Mouse (Mus musculus): ENCODE data around the gene Cep44. TPM values are rescaled to one million over a fixed set of nuclear protein-coding genes. Genes with fewer than 3 reads are reported as not detected.

Cep44 gene
- polyA plus RNA-seq, 1 experiment from 2014 or later = 41.8 TPM

GRCm38 (mm10) chr8:56547866-56548265 lies 3.0 kb downstream of the Cep44 start:
- 95% methylated on average over 2 of the region's 2 CpGs for WGBS

GRCm38 (mm10) chr8:56540706-56541105 lies 10.1 kb downstream of the Cep44 start:
- H3K27me3 ChIP-seq = no peaks in the 10 kb centered on the region
- no peaks in the 10 kb centered on the region for H3K9me3 ChIP-seq
- H3K9ac ChIP-seq = no peak overlapping the region
- ATAC-seq (ENCODE audit: insufficient number of reproducible peaks, insufficient read depth, low FRiP score, low TSS enrichment) = no peak
- no peaks in the 10 kb centered on the region for H3K4me1 ChIP-seq
- H3K36me3 ChIP-seq = peaks cover 40% of the 10 kb centered on the region
- WGBS = 87% methylated on average over 7 of the region's 7 CpGs
- no peak overlapping the region for H3K4me3 ChIP-seq
- H3K27ac ChIP-seq = no peak overlapping the region
- no peak overlapping the region for H3K4me2 ChIP-seq (replicated peaks)

More at GRCm38 (mm10) chr8:56547866-56548265, 3.0 kb downstream of the Cep44 start:
- Histone ChIP-seq H3K4me3 (no peak overlapping the region), H3K27me3 (no peaks in the 10 kb centered on the region), H3K36me3 (peaks cover 11% of the 10 kb centered on the region; the same call in 1 of the 2 replicates), H3K4me1 (peaks cover 8% of the 10 kb centered on the region; the same call in 1 of the 2 replicates), H3K9ac (no peak overlapping the region), H3K4me2 (replicated peaks) (no peak overlapping the region), H3K9me3 (no peaks in the 10 kb centered on the region), H3K27ac (no peak overlapping the region)
- ATAC-seq (ENCODE audit: insufficient number of reproducible peaks, insufficient read depth, low FRiP score, low TSS enrichment) = no peak

GRCm38 (mm10) chr8:56530359-56530758 lies 20.5 kb downstream of the Cep44 start:
- 7% methylated on average over 3 of the region's 3 CpGs for WGBS
- H3K4me2 ChIP-seq (replicated peaks) = no peak overlapping the region
- 0 out of 2 replicates have a peak, but pooled peaks cover 14% of the 10 kb centered on the region for H3K36me3 ChIP-seq
- no peak overlapping the region for H3K27ac ChIP-seq
- H3K9me3 ChIP-seq = no peaks in the 10 kb centered on the region
- H3K27me3 ChIP-seq = no peaks in the 10 kb centered on the region
- no peak overlapping the region for H3K9ac ChIP-seq
- no peak for ATAC-seq (ENCODE audit: insufficient number of reproducible peaks, insufficient read depth, low FRiP score, low TSS enrichment)
- no peaks in the 10 kb centered on the region for H3K4me1 ChIP-seq
- no peak overlapping the region for H3K4me3 ChIP-seq

GRCm38 (mm10) chr8:56528869-56529268 lies 22.0 kb downstream of the Cep44 start:
- Histone ChIP-seq H3K9ac (no peak overlapping the region), H3K4me2 (replicated peaks) (no peak overlapping the region), H3K27ac (no peak overlapping the region), H3K4me3 (no peak overlapping the region), H3K4me1 (no peaks in the 10 kb centered on the region), H3K9me3 (no peaks in the 10 kb centered on the region), H3K36me3 (0 out of 2 replicates have a peak, but pooled peaks cover 14% of the 10 kb centered on the region), H3K27me3 (no peaks in the 10 kb centered on the region)
- ATAC-seq (ENCODE audit: insufficient number of reproducible peaks, insufficient read depth, low FRiP score, low TSS enrichment) = no peak
- WGBS = 56% methylated on average over 6 of the region's 6 CpGs

GRCm38 (mm10) chr8:56521051-56521450 lies 29.8 kb downstream of the Cep44 start:
- no peaks in the 10 kb centered on the region for H3K9me3 ChIP-seq
- no peaks in the 10 kb centered on the region for H3K36me3 ChIP-seq
- no peak overlapping the region for H3K27ac ChIP-seq
- H3K9ac ChIP-seq = no peak overlapping the region
- H3K4me2 ChIP-seq (replicated peaks) = no peak overlapping the region
- 80% methylated on average over 4 of the region's 4 CpGs for WGBS
- no peaks in the 10 kb centered on the region for H3K4me1 ChIP-seq
- H3K27me3 ChIP-seq = no peaks in the 10 kb centered on the region
- no peak overlapping the region for H3K4me3 ChIP-seq
- ATAC-seq (ENCODE audit: insufficient number of reproducible peaks, insufficient read depth, low FRiP score, low TSS enrichment) = no peak

GRCm38 (mm10) chr8:56520249-56520648 lies 30.6 kb downstream of the Cep44 start:
- 71% methylated on average over 2 of the region's 2 CpGs for WGBS
- no peak; the same call in 1 of the 2 replicates for ATAC-seq (ENCODE audit: insufficient number of reproducible peaks, insufficient read depth, low FRiP score, low TSS enrichment)
- no peak overlapping the region for H3K4me2 ChIP-seq (replicated peaks)

GRCm38 (mm10) chr8:56518848-56519247 lies 32.0 kb downstream of the Cep44 start:
- no peak overlapping the region for H3K4me2 ChIP-seq (replicated peaks)
- no peak overlapping the region for H3K4me3 ChIP-seq
- H3K4me1 ChIP-seq = no peaks in the 10 kb centered on the region
- no peaks in the 10 kb centered on the region for H3K9me3 ChIP-seq
- H3K36me3 ChIP-seq = no peaks in the 10 kb centered on the region
- no peak overlapping the region for H3K9ac ChIP-seq
- no peaks in the 10 kb centered on the region for H3K27me3 ChIP-seq
- no peak overlapping the region for H3K27ac ChIP-seq
- 77% methylated on average over 6 of the region's 6 CpGs for WGBS
- ATAC-seq (ENCODE audit: insufficient number of reproducible peaks, insufficient read depth, low FRiP score, low TSS enrichment) = no peak

More at GRCm38 (mm10) chr8:56520249-56520648, 30.6 kb downstream of the Cep44 start:
- Histone ChIP-seq H3K4me1 (no peaks in the 10 kb centered on the region), H3K4me3 (no peak overlapping the region), H3K36me3 (no peaks in the 10 kb centered on the region), H3K9ac (no peak overlapping the region), H3K27ac (no peak overlapping the region), H3K9me3 (no peaks in the 10 kb centered on the region), H3K27me3 (no peaks in the 10 kb centered on the region)

GRCm38 (mm10) chr8:56508952-56509479 lies 41.8 kb downstream of the Cep44 start:
- Histone ChIP-seq H3K4me3 (no peak overlapping the region), H3K4me1 (no peaks in the 10 kb centered on the region), H3K4me2 (replicated peaks) (no peak overlapping the region), H3K27ac (no peak overlapping the region), H3K27me3 (no peaks in the 10 kb centered on the region), H3K9ac (no peak overlapping the region), H3K36me3 (no peaks in the 10 kb centered on the region), H3K9me3 (no peaks in the 10 kb centered on the region)
- 73% methylated on average over 4 of the region's 4 CpGs for WGBS
- no peak for ATAC-seq (ENCODE audit: insufficient number of reproducible peaks, insufficient read depth, low FRiP score, low TSS enrichment)

GRCm38 (mm10) chr8:56508318-56508951 lies 42.4 kb downstream of the Cep44 start:
- Histone ChIP-seq H3K4me3 (no peak overlapping the region), H3K9ac (no peak overlapping the region), H3K27ac (no peak overlapping the region), H3K36me3 (no peaks in the 10 kb centered on the region), H3K9me3 (no peaks in the 10 kb centered on the region), H3K4me2 (replicated peaks) (no peak overlapping the region), H3K27me3 (no peaks in the 10 kb centered on the region), H3K4me1 (no peaks in the 10 kb centered on the region)
- WGBS = 76% methylated on average over 3 of the region's 3 CpGs
- ATAC-seq (ENCODE audit: insufficient number of reproducible peaks, insufficient read depth, low FRiP score, low TSS enrichment) = no peak

- no peak for ATAC-seq (ENCODE audit: insufficient number of reproducible peaks, insufficient read depth, low FRiP score, low TSS enrichment)
- H3K4me1 ChIP-seq = no peaks in the 10 kb centered on the region
- H3K9me3 ChIP-seq = no peaks in the 10 kb centered on the region
- no peak overlapping the region for H3K4me2 ChIP-seq (replicated peaks)
- no peak overlapping the region for H3K27ac ChIP-seq
- H3K27me3 ChIP-seq = no peaks in the 10 kb centered on the region
- no peak overlapping the region for H3K9ac ChIP-seq
- no peak overlapping the region for H3K4me3 ChIP-seq
- H3K36me3 ChIP-seq = no peaks in the 10 kb centered on the region
Observed at GRCm38 (mm10) chr8:56501911-56502310, 48.9 kb downstream of the Cep44 start.

GRCm38 (mm10) chr8:56489496-56489895 lies 61.4 kb downstream of the Cep44 start:
- Histone ChIP-seq H3K4me1 (no peaks in the 10 kb centered on the region), H3K27me3 (no peaks in the 10 kb centered on the region), H3K9me3 (no peaks in the 10 kb centered on the region), H3K4me3 (no peak overlapping the region), H3K4me2 (replicated peaks) (no peak overlapping the region), H3K27ac (no peak overlapping the region), H3K9ac (no peak overlapping the region), H3K36me3 (no peaks in the 10 kb centered on the region)
- WGBS = 48% methylated on average over 2 of the region's 2 CpGs
- ATAC-seq (ENCODE audit: insufficient number of reproducible peaks, insufficient read depth, low FRiP score, low TSS enrichment) = no peak

- Histone ChIP-seq H3K9ac (no peak overlapping the region), H3K36me3 (no peaks in the 10 kb centered on the region), H3K4me1 (no peaks in the 10 kb centered on the region), H3K27me3 (no peaks in the 10 kb centered on the region), H3K4me3 (no peak overlapping the region), H3K4me2 (replicated peaks) (no peak overlapping the region), H3K9me3 (no peaks in the 10 kb centered on the region), H3K27ac (no peak overlapping the region)
- ATAC-seq (ENCODE audit: insufficient number of reproducible peaks, insufficient read depth, low FRiP score, low TSS enrichment) = no peak
- 35% methylated on average over 3 of the region's 3 CpGs for WGBS
Observed at GRCm38 (mm10) chr8:56486006-56486405, 64.8 kb downstream of the Cep44 start.
